Comparison of ENCODE assay signal across 11 mouse cellular contexts in genomic region chr11:75014816-75015215, GRCm38 (mm10).
DNase-seq lines count a peak whose midpoint lies in the region; ATAC-seq lines count a peak whose summit lies in the region.
"Had no signal": no experiment of that assay in that cellular context is flagged by ENCODE, and none has a peak within 500 bp of the region (broad histone marks: within the 10 kb centered on the region; RNA-seq: fewer than 3 reads in every experiment).

No protein-coding gene starts in this region.

- ATAC-seq in neural tube, embryonic 11.5 days (ENCODE audit: insufficient read depth, low FRiP score, low TSS enrichment) = no peak
- no peak for ATAC-seq in stomach, embryonic 14.5 days (ENCODE audit: insufficient number of reproducible peaks, insufficient read depth, low FRiP score, low read depth)

- no peaks in the 10 kb centered on the region for H3K9me3 ChIP-seq in neural tube, embryonic 11.5 days (ENCODE audit: control insufficient read depth, low read length)
- no peaks in the 10 kb centered on the region for H3K9me3 ChIP-seq in hindbrain, embryonic 10.5 days
- no peaks in the 10 kb centered on the region for H3K9me3 ChIP-seq in stomach, embryonic 14.5 days (ENCODE audit: control insufficient read depth, low read depth, low read length)

- WGBS in neural tube, embryonic 11.5 days = 25% methylated on average over 4 of the region's 4 CpGs
- 54% methylated on average over 4 of the region's 4 CpGs for WGBS in hindbrain, embryonic 10.5 days
- 60% methylated on average over 4 of the region's 4 CpGs for WGBS in stomach, embryonic 14.5 days

- no peak overlapping the region for H3K9ac ChIP-seq in neural tube, embryonic 11.5 days (ENCODE audit: low read length)
- H3K9ac ChIP-seq in stomach, embryonic 14.5 days (replicated peaks; ENCODE audit: low read depth, low read length) = no peak overlapping the region
- H3K9ac ChIP-seq: liver, embryonic 14.5 days had no signal

- peak; percentile 89 for DNase-seq in heart, adult 11 months
- no peak for DNase-seq in heart, postnatal 25 days (ENCODE audit: low spot score)
- DNase-seq in neural tube, embryonic 11.5 days (ENCODE audit: low spot score) = no peak
- no peak for DNase-seq in neural tube, embryonic 10.5 days (ENCODE audit: extremely low spot score, low spot score)
- DNase-seq in hindbrain, embryonic 10.5 days (ENCODE audit: low spot score) = no peak
- DNase-seq in spleen, postnatal 14 days (ENCODE audit: low spot score in 2 of 2) = no peak
- DNase-seq in ovary, adult 18-20 months (ENCODE audit: low spot score) = no peak
- DNase-seq: adrenal gland, postnatal 25 days; gastrocnemius, postnatal 10 days had no signal

- no peaks in the 10 kb centered on the region for H3K36me3 ChIP-seq in neural tube, embryonic 11.5 days (ENCODE audit: control insufficient read depth, insufficient read depth, low read length)
- H3K36me3 ChIP-seq in hindbrain, embryonic 10.5 days = no peaks in the 10 kb centered on the region
- H3K36me3 ChIP-seq in stomach, embryonic 14.5 days (ENCODE audit: control insufficient read depth, insufficient read depth, low read length) = no peaks in the 10 kb centered on the region

- H3K27me3 ChIP-seq in neural tube, embryonic 11.5 days (ENCODE audit: control insufficient read depth, insufficient read depth, low read length) = no peaks in the 10 kb centered on the region
- H3K27me3 ChIP-seq in hindbrain, embryonic 10.5 days (ENCODE audit: insufficient read depth, poor library complexity, severe bottlenecking) = no peaks in the 10 kb centered on the region
- H3K27me3 ChIP-seq in stomach, embryonic 14.5 days (ENCODE audit: control insufficient read depth, insufficient read depth, low read length) = no peaks in the 10 kb centered on the region

- H3K4me1 ChIP-seq in neural tube, embryonic 11.5 days (ENCODE audit: control insufficient read depth, insufficient read depth, low read length) = peaks cover 17% of the 10 kb centered on the region
- peaks cover 30% of the 10 kb centered on the region for H3K4me1 ChIP-seq in hindbrain, embryonic 10.5 days (replicated peaks)
- H3K4me1 ChIP-seq in stomach, embryonic 14.5 days (ENCODE audit: control insufficient read depth, insufficient read depth, low read length) = peaks cover 49% of the 10 kb centered on the region; the same call in 1 of the 2 replicates

- H3K4me2 ChIP-seq in neural tube, embryonic 11.5 days (ENCODE audit: low read depth) = no peak overlapping the region
- H3K4me2 ChIP-seq in stomach, embryonic 14.5 days (replicated peaks; ENCODE audit: low read depth, low read length) = no peak overlapping the region

- H3K27ac ChIP-seq in neural tube, embryonic 11.5 days (ENCODE audit: low read depth, low read length) = peak overlapping the region; percentile 40; the same call in 1 of the 2 replicates
- H3K27ac ChIP-seq in hindbrain, embryonic 10.5 days = 0 out of 2 replicates have a peak overlapping the region, but pooled peaks have one; percentile 13
- H3K27ac ChIP-seq in stomach, embryonic 14.5 days (ENCODE audit: low read length) = peak overlapping the region; percentile 91
- H3K27ac ChIP-seq: liver, embryonic 14.5 days had no signal

- H3K4me3 ChIP-seq in neural tube, embryonic 11.5 days (ENCODE audit: low read depth, low read length) = no peak overlapping the region
- H3K4me3 ChIP-seq in hindbrain, embryonic 10.5 days = no peak overlapping the region
- H3K4me3 ChIP-seq in stomach, embryonic 14.5 days (ENCODE audit: low read depth, low read length) = no peak overlapping the region

- intact Hi-C loops in heart, postnatal 25 days (cut with DNase I) = loop anchor here (2.0 kb wide), 1 partner anchor 32 kb away; no protein-coding TSS in a partner anchor

Comparison
In these comparisons a context has a peak if more than half of its experiments do, and no peak if none do; other contexts are left out.
1. H3K27ac ChIP-seq: peak in every context shown above with its lines; median percentile 91 in stomach, embryonic 14.5 days; 40 in neural tube, embryonic 11.5 days; 13 in hindbrain, embryonic 10.5 days.